Mouse (Mus musculus): Measurements from ENCODE around the gene Ccdc92.

DNA sequence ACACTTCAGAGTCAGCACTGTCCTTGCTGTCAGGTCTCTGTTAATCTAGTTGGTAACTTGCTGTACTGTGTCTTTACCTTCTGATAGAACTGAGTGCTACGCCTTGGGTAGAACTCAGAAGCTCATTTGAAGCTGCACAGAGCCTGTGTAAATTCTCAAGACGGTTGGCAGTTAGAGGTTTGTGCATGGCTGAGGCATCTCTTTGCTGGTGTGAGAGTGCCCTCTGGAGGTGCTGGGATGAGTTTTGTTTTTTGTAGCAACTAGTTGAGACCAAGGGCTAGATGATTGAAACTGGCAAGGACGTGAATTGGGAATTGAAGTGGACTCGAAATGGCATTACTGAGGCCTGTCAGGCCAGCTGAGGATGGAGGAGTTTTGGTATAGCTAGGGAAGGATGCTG, 6.8 kb upstream of the Ccdc92 start:
- TF ChIP-seq CTCF (IDR thresholded peaks at IDR 0.05; ENCODE audit: low read depth), result peak; percentile 62
- no peak for TF ChIP-seq EP300 (IDR thresholded peaks at IDR 0.05; ENCODE audit: low read depth)
